Mouse (Mus musculus) retina, adult 2 months (tissue): ENCODE results near the gene Gm49776.
A peak's percentile ranks its signal among the peaks of the same experiment; 100 is the strongest.

Experiments
- DNase-seq: peaks from one replicate; pipeline ENCODE4 v3.0.0-alpha.2; 2012; ENCODE audit warnings: low read depth, low spot score

The Gm49776 gene

GRCm38 (mm10) chr16:18234671-18235388, 23.3 kb downstream of the Gm49776 start, which contains the start of gene Zdhhc8:
TSS of gene Zdhhc8 (minus strand) at chr16:18235136.
- DNase-seq: no peak

DNA sequence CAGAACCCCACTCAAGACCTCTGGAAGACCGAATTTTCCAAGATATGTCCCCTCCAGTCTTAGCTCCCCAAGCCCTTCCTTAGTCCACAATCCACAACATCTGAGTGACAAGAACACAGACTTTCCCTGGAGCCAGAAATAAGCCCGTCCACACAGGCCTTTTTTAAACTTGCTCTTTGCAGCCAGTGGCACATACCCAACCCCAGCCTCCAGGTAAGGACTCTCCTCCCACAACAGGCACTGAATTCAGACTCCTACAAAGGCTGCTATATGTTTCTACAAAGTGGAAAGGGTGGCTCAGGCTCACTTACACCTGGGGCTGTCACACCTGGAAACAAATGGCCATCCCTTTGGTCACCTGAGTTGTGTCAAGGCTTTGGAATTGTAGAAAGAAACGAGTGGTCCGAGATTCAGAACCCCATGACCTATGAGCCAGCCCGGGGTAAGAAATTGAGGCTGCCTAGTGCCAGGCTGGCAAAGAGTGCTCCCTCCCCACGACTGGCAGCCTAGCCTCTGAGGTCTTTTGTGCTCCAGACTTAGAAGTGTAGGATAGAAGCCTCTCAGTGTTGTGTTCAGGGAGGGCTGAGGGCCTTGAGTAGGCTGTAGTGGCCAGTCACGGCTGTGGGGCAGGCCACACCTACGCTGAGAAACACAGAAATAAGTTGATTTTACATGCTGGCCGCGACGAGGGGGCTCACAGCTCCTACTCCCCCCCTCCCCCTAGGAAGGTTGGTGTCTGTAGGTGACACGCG, 24.0 kb downstream of the Gm49776 start:
- DNase-seq: no peak

GRCm38 (mm10) chr16:18233451-18233850, 24.7 kb downstream of the Gm49776 start:
- no peak for DNase-seq

GRCm38 (mm10) chr16:18231451-18231850, 26.7 kb downstream of the Gm49776 start:
- DNase-seq: no peak

DNA sequence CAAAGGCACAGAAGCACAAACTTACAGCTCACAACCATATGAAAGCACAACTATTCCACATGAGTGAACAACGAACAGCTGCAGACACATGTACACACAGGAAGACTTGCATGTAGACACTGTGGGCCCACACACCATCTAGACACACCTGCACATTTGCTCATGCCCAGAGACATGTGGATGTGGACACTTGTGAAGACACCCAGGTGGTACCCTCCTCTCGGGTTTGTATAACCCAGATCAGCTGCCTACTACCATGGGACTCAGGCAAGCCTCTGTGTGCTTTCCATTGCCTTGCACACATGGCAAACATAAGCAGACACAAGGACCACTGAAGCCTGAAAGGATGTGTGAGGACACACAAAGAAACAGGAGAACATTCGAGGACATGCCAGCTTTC, 27.1 kb downstream of the Gm49776 start:
- DNase-seq: no peak

- no peak for DNase-seq
These were observed 27.5 kb downstream of the Gm49776 start for GRCm38 (mm10) chr16:18230617-18231016.

- DNase-seq: no peak
These were observed 28.5 kb downstream of the Gm49776 start for GRCm38 (mm10) chr16:18229622-18230021.

- DNase-seq: no peak
These were observed 29.3 kb downstream of the Gm49776 start for GRCm38 (mm10) chr16:18228856-18229255.

DNA sequence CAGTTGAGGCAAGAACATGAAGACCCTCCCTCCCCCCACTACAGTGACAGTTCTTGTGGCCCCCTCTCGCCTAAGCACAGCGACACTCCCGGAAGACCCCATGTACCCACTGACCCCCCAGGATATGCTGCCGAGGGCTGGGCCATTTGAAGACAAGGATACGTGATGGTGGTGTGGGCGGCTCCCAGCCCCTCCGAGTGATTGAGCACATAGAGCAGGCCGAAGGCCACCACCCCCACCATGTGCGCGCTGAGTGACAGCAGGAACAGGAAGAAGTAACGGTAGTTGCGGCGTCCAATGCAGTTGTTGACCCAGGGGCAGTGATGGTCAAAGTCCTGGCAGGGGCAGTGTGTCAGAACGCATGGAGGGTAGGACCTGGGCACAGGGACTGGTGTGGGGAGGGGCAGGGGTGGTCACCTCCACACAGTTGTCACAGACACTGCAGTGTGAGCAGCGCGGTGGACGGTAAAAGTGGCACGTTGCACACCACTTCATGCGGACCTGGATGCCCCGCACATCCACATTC, 30.2 kb downstream of the Gm49776 start:
- DNase-seq: no peak

DNA sequence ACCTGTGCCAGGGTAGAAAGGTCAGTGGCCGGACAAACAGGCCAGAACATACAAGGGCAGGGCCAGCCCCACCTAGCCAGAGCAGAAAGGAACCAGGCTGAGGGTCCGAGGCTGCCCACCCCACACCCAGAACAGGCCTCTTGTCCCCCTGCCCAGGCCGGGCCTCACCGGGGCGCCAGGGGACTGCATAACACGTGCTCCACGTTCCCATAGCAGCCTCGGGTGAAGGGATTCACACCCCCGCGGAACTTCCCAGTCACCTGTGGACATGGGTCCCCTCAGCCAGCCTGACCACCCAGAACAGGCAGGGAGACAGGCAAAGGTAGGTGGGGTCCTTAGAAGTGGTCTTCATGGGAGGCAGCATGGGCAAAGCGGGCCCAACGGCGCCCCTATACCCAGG, 30.9 kb downstream of the Gm49776 start:
- DNase-seq: no peak

DNA sequence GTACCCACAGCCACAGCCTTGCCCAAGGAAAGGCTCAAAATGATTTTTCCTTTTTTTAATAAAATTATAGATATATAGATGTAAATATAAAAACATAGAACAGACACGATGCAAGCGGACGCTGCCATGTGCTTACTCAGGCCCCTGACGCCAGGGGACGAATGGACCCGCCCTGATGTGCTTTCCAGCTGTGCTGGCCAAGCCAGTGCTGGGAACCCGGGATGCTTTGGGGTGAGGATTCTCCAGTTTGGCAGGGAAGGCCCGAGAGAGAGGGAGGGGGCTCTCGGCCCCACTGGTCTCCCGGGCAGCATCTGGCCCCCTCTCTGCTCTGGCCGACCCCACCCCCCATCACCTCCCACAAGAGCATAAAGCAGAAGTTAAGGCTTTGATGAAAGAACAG, 35.9 kb downstream of the Gm49776 start:
- DNase-seq: no peak

GRCm38 (mm10) chr16:18221543-18221898, 36.6 kb downstream of the Gm49776 start:
- no peak for DNase-seq

GRCm38 (mm10) chr16:18220856-18221542, 37.1 kb downstream of the Gm49776 start:
- no peak for DNase-seq

DNA sequence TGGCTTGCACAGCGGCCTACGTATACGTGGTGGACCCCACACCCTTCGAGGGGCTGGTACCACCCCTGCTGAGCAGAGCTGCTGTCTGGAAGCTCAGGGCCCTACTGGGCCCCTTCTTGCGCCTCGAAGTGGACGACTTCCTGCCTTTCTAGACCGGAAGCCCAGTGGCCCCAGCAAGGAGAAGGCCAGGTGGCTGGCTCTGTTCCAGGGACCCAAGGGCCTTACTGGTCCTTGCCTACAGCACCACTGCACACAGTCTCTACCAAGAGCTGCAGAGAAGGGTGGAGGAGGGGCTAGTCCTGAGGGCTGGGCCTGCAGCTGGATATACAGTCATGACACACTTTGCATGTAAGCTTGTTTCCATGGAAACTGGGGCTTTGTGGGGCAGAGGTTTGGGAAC, 38.1 kb downstream of the Gm49776 start:
- no peak for DNase-seq

GRCm38 (mm10) chr16:18218580-18218996, 39.5 kb downstream of the Gm49776 start:
- DNase-seq: no peak

DNA sequence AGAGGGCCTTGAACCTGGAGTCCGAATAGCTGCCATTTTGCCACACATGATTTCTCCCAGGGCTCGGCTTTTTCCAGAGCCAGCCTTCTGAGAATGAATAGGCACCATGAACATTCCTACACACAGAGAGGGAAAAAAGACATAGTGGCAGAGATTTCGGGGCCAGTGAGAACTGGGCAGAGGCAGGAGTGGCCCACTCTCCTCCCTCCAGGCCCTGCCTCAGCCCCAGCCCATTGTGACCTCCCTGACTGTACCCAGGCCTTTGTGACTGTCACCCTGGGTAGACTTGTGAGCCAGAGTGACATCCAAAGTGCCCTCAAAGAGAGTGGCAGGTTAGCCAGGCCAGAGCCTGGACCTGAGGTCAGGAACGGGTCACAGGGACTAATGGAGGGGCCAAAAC, 40.5 kb downstream of the Gm49776 start, which contains the start of gene Ccdc188:
TSS of gene Ccdc188 (plus strand) at position 301 of the 400 bp plus-strand sequence.
- no peak for DNase-seq

DNA sequence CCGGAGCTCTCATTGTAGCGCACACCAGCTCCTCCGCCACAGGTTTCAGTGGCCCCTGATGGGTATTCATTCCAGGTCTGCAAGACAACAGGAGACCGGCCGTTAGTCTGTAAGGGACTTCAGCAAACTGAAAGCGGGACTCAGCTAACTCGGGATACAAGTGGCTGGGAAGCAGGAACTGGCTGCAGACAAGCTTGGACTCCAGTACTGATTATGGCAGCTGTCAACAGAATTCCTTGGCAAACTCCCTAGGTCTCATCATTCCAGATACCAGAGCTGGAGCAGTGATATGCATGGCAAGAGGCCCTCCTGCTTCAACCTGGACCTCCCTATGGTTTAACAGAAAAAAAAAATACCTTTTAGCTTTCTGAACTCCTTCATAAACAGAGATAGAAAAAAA, 43.3 kb downstream of the Gm49776 start:
- DNase-seq: no peak

DNA sequence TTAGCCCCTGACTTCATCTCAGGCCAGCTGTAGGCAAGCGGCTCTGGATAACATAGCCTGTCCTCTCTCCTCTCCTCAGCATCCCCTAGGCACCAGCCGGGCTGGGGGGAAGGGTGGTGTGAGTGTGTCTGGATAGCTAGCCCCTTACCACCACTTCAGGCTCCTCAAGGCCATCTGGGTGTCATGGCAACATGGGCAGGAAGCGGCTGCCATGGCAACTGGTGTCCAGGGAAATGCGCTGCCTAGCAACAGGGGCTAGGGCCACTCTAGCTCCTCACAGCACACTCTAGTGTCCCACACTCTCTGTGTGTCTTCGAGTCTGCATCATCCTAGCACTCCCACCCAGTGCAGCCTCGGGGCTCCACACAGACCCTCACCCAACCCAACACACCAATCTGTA, 44.4 kb downstream of the Gm49776 start:
- no peak for DNase-seq

DNA sequence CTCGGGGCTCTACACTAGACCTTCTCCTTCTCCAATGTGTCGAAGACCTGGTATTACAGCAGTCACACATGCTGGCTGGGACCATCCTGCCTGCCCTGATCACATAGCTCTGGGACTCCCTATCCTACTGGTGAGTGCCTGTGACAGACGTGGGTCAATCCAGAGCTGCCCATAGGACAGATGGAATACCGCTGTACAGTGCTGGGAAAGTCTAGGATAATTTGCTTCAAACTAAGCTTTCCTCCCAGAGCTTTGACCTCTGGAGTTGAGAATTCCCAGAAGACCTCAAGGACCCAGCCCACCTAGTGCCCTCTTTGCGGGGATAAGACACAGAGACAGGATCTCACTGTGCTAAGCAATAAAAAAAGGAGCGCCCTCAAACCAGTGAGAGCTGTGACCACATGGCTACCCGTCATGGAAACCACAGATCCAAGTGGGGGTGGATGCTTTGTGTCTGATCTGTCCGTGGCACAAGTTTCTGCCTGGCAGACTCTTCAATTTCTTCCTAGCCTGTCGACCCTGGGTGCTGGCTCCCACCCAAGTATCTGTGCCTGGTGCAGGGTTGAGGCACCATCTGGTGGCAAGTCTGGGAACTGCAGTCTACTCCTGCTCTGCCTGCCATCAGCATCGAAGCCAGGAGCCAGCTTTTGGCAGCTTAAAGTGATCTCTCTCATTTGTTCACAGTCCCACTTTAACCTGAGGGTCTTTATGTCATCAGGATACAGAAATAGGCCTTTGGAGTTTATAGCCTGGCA, 46.5 kb downstream of the Gm49776 start:
- DNase-seq: peak; percentile 54

GRCm38 (mm10) chr16:18210701-18211416, 47.3 kb downstream of the Gm49776 start:
- no peak for DNase-seq
